Mouse (Mus musculus) erythroblast, adult 5-6 weeks (primary cell): Measurements from ENCODE around the gene Pde4d. TPM values are rescaled to one million over a fixed set of nuclear protein-coding genes. Genes with fewer than 3 reads are reported as not detected.

Experiments
- ATAC-seq: replicated peaks from 2 replicates; pipeline ENCODE4 v1.8.0; 2016; ENCODE audit warnings: moderate number of reproducible peaks, mild to moderate bottlenecking, moderate TSS enrichment, inconsistent platforms; ENCODE audit not compliant: poor library complexity, low FRiP score, severe bottlenecking
- total RNA-seq, 2 experiments: library from RNA; stranded (forward) in 1 of 2; stranded (reverse) in 1 of 2; fragments of 150-400 nt in 1 of 2; fragments of 200-764, 138-1000 nt in 1 of 2; gene quantifications; 2 replicates each; pipeline versions ENCODE4 v1.2.3 to v1.2.4; 2015 to 2017; ENCODE audit warnings: low replicate concordance in 2 of 2

Gene Pde4d
- total RNA-seq, 2 experiments from 2014 or later: 41.3 to 42.3 TPM

DNA sequence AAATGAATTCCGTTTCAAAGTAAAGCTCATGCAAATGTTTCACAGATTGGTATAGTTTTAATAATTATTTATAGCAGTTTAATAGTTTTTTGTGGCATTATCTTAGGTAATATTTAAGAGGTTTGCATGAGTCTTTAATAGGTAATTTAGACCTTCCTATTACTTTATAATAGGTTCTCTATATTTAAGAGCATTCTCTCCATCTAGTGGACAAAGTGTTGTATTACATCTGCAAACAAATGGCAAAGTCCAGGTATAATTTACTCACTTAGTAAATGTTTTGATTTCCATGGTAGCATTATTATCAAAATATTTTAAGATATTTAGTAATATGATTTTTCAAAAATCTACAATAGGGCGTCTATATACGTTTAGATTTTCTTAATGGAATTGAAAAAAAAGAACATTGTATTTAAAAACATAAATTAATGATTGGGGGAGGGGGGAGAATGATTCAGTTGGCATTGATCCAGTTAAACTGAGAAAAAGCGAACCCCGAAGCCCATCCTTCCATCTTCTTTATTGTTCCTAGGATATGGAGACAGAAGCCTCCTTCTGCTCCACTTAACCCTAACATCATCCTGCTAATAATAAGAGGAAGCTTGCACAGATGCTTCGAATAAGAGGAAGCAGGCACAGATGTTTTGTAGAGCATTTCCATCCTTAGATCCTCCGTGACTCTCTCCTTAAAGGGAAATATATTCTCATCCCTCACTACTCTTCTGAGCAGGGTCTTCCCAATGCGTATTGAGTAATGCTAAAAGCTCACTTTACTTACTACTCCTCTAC lies 1286.7 kb downstream of the Pde4d start:
- peak; percentile 72 for ATAC-seq

GRCm38 (mm10) chr13:109746492-109746891 lies 1296.7 kb downstream of the Pde4d start:
- no peak for ATAC-seq

DNA sequence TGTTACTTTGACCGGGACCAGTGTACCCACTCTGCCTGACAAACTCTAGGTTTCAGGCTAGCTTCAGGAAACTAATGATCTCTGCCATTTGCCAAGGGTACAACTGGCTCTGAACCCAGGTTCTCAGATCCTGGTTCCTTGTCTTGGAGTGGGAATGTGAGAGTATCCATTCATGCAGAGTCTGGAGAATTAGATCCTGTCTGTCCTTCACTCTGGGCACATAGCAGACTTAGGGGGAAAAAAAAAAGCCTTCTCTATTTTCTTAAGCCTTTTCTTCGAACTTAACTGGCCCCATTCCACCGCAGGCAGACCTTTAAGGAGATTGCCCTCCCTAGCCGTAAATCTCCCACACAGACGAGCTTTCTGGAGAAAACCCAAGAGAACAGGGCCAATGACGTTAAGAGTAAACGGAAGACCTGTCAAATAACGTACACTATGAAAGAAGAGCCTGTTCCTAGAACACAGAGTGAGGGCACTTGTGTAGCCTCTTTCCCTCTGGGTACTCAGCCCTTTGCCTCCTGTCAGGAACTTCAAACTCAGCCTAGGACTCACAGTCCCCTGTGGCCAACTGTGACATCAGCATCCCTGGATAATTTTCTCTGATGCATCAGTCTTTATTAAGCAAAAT lies 1302.6 kb downstream of the Pde4d start:
- ATAC-seq: peak; percentile 36; the same call in 1 of the 2 replicates

GRCm38 (mm10) chr13:109756854-109757253 lies 1307.1 kb downstream of the Pde4d start:
- no peak for ATAC-seq

- no peak for ATAC-seq
These were observed 1309.5 kb downstream of the Pde4d start for GRCm38 (mm10) chr13:109759201-109759600.

DNA sequence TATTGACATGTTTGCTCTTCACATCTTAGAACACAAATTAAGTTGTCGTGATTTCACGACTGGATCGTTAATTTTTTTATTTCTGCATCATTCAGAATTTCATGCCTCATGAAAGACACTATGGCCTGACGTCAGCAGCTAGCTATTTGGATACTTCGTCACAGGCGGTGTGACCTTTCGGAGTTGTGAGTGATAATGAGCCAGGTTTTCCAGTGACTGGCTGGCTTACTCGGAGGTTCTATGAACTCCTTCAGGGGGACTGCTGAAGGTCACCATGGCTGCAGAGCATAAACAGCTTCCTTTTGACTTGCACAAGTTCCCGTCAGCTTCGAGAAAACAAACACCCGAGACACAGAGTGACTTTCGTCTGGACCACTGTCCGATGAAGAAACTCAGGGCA lies 1311.3 kb downstream of the Pde4d start:
- no peak for ATAC-seq

DNA sequence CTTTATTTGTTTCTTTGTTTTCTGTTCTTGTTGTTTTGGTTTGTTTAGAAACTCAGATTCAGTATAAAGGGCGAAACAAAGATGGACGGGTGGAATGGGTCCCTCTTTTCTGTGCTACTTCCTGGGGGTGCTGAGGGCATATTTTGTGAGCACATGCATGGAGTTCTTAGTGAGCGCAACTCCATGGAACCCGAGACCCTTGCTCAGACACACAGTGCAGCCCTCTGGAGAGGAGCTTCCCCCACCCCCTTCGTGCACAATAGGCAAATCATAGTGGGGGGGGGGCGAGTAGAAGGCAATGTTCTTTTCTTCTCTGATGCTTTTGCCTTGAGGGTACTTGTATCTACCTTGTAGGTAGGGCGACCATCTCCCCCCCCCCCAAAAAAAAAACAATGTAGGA lies 1325.0 kb downstream of the Pde4d start:
- ATAC-seq: no peak

DNA sequence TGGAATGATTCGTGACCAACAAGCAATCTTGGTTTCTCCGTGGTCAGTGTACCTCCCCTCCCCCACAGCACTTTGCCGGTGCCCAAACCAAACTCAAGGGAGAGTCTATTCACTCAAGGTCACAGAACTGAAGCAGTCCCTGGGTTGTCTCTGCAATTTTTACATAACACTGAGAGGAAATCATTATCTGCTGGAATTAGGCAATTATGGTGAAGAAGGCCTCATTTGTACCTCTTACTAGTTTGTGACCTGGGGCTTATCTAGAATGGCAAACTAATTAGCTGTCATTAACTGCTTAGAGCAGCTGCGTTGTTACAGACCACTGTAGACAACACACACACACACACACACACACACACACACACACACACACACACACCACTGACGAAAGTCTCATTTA lies 1325.4 kb downstream of the Pde4d start:
- no peak for ATAC-seq

DNA sequence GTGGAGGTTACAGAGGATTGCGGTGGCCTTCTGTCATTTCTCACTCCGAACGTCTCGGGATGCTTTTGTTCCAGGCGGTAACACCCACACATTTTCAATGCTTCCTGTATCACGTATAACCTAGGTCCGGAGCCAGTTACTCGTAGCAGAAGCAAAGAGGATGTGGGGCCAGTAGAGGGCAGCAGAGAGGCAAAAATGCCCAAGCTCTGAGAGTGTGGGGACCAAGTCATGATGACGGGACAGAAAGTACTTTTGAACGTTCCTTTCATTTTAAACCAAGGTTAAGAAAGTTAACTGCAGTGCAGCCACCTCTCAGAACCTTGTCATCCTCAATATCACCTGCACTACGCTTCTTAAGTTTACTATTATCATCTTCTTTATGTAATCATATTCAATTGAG lies 1326.4 kb downstream of the Pde4d start:
- ATAC-seq: peak; percentile 97

GRCm38 (mm10) chr13:109776995-109777394 lies 1327.2 kb downstream of the Pde4d start:
- no peak for ATAC-seq

DNA sequence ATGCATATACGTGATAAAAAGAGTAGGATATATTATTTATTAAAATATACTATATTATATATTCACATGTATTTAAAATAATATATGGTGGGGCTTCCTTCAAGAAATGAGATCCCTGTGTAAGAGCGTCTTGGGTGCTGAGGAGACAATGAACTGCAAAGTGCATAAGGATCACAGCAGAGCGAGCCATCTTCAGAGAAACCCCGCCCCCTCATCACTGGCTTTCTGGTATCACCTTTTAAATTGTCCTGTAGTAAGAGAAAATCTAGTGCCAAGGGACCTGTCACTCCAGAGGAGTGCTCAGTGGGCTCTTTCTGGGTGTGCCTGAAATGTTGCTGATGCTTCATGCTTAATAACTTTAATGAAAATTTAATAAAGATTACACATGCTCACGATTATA lies 1327.7 kb downstream of the Pde4d start:
- ATAC-seq: no peak

DNA sequence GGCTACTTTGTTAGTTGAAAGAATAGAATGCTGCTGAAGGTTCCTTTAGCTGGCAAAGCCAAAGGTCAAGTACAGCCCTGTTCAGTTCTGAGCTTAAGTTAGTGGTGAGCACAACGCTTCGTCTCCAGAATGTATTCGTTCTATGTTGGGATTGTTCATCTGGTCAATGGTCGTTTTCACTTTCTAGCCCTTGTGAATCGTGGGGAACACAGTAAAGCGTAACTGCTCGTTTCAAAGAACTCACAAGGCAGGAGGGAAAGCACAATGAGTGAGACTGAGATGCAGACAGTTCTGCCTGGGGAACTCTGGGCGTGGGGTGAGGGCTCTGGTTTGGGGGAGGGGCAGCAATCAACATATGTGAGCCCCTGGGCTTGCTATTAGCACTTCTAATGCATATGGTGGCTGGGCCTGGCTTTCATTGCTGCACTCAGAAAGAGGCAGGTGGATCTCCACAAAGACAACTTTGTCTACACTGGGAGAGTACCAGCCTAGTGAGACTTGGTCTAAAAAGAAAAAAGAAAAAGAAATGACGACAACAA lies 1328.6 kb downstream of the Pde4d start:
- no peak for ATAC-seq

- no peak for ATAC-seq
These were observed 1331.7 kb downstream of the Pde4d start for GRCm38 (mm10) chr13:109781466-109781865.

DNA sequence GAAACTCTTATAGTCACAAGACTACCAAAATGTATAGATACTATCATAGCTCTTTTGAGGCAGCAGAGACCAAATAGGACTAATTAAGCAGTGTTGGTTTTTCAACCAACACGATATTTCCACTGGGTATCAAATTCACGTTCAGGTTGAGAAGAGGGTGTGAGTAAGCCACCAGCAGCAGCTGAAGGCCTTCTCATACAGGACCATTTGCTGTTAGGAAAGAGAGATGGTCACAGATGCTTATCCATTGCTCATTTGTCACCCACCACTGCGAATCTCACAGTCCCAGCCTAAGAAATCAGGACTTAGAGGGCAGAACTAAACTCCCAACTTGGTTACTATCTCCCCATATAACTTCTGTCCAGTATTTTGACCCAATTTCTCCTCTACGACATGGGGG lies 1338.9 kb downstream of the Pde4d start:
- ATAC-seq: no peak

DNA sequence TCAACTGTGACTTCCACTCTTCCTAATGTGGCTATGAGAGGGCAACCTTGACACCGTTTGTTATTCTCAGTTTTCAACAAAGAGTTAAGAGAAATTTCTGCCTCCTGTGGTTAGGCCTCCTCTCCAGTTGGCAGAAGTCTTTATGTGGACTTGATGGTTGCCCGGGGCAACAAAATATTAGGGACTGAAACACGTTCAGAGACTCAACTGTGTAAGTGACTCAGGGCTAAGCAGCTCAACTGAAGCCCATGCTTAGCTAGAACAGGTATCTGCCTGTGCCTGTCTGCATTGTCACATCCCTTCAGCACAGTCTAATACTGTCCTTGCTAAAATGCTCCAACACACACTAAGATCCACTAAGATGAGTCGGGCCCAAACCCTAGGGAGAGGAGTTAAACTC lies 1339.4 kb downstream of the Pde4d start:
- 0 out of 2 replicates have a peak, but pooled peaks have one; percentile 24 for ATAC-seq

- no peak for ATAC-seq
These were observed 1340.4 kb downstream of the Pde4d start for GRCm38 (mm10) chr13:109790045-109790715.

DNA sequence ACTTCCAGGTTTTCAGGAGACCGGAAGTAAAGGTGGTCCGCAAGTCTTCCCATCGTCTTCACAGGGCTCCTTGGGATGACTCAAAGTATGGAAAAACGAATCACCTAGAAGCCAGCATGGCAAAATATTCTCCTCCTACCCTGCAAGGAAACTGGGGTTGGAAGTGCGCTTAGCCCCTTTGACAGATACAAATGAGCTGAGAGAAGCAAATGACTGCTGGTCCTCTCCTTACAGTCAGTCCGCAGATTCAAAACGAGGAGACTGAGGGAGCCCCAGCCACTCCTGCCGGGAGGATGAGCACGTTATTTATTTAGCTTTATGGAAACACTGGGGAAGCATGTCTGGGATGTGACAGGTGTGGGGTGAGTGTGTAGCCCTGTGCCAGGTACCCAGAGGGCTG lies 1344.2 kb downstream of the Pde4d start:
- no peak for ATAC-seq

DNA sequence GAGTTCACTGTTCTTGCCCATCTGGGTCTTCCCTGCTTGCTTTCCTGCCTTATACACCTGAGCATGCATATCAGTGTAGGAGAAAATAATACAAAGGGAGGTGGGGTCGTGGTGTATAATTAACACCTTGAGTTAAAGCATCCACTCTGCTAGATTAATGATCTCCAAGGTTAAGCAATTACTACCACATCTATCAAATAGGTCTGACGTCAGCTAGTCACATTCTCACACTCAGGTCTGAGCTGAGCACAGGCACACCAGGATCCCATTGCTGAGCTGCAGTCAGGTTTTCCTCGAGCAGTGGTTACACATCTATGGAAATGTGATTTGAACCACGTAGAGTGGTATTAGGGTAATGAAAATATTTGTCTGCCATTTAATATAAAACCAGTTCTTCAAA lies 1348.9 kb downstream of the Pde4d start:
- ATAC-seq: no peak

DNA sequence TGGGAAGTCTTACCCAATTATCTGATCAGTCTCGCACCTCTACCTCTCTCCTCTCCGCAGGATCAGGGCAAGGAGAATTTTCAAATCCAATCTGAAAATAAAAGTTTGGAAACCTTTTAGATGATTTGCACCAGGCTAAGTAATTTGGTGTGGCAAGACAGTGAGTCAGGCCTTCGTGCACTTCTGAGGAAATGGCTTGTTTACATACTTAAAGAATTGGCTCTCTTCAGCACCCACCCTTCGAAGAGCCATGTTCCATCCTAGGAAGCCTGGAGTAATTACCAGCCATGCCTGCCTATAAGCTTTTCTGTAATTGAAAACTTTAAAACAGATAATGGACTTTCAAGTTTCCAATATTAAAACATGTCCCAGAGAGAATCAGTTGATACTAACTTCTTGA lies 1352.5 kb downstream of the Pde4d start:
- ATAC-seq: no peak

GRCm38 (mm10) chr13:109806193-109806966 lies 1356.6 kb downstream of the Pde4d start:
- ATAC-seq: no peak
